Mouse (Mus musculus) lung, adult 2 months (tissue): ENCODE results near the gene Bcl3. TPM values are rescaled to one million over a fixed set of nuclear protein-coding genes. Genes with fewer than 3 reads are reported as not detected.
A peak's percentile ranks its signal among the peaks of the same experiment; 100 is the strongest.

Experiments
- DNase-seq: peaks from one replicate; pipeline ENCODE4 v3.0.0; 2022
- H3K4me1 ChIP-seq: fragments of 200-500 bp; 2 replicates; pipeline ENCODE4 v1.6.1; 2011; ENCODE audit warnings: low read length; ENCODE audit not compliant: control insufficient read depth, insufficient read depth
- H3K4me3 ChIP-seq: fragments of 200-500 bp; replicated peaks from 2 replicates; pipeline ENCODE3; 2011; ENCODE audit warnings: low read depth, mild to moderate bottlenecking, control low read depth, low read length; ENCODE audit errors: extremely low read depth
- CTCF ChIP-seq: fragments of 200-500 bp; IDR thresholded peaks from 2 replicates; pipeline ENCODE4 v1.5.1; 2011; ENCODE audit warnings: mild to moderate bottlenecking, low read length, control low read depth; ENCODE audit not compliant: insufficient read depth
- POLR2A ChIP-seq: fragments of 200-500 bp; IDR thresholded peaks from 2 replicates; pipeline ENCODE4 v1.6.1; 2011; ENCODE audit warnings: low read depth, mild to moderate bottlenecking, control low read depth, low read length, borderline replicate concordance; ENCODE audit errors: extremely low read depth
- WGBS: fragments of 180-500 bp; shearing (Covaris S2); methylation state at CpG from one replicate; pipeline ENCODE4 v1.1.7; 2018; 5-methylcytosine and 5-hydroxymethylcytosine counted together
- polyA plus RNA-seq: library from polyadenylated mRNA; depleted of rRNA; stranded (reverse); fragments of >200 nt; gene quantifications from 2 replicates; pipeline ENCODE4 v1.2.3, GENCODE M21; 2012

Bcl3 gene
- polyA plus RNA-seq, 1 experiment, result 38.7 TPM

DNA sequence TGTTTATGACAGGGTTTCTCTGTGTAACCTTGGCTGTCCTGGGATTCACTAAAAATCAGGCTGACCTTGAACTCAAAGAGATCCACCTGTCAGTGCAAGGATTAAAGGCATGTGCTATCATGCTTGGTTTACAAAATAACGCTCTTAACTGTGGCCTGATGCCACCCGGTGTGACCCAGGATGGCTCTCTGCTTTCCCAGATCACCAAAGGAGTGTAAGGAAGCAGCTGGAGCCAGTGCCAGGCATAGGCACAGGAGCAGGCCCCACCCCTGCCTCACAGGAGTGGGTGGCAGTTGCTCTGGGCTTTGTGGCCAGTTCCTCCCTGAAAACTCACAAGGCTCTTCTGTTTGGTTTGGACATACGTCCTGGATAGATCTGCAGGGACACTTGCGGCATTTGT, 17.8 kb upstream of the Bcl3 start:
- Histone ChIP-seq H3K4me3 (no peak overlapping the region), H3K4me1 (no peaks in the 10 kb centered on the region)
- no peak for DNase-seq
- no peak for TF ChIP-seq POLR2A
- no peak for TF ChIP-seq CTCF
- WGBS, result 67% methylated on average over 4 of the region's 4 CpGs

DNA sequence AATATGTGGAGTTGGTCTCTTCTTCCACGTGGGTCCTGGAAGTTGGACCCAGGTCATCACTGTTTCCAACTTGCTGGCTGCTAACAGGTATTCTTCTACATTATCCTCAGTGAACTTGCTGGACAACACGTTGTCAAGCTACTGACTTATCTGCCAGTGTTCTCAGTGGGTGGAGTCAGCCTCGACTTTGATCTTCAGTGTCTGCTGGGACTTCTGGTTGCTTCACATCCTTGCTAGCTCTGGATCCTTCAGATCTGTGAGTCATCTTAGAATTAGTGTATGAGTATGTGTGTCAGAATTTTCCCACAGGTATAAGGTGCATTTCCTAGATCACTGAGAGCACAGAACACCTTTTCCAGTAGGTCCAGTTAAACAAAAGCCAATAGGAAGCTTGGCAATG, 14.3 kb upstream of the Bcl3 start:
- 39% methylated on average over 3 of the region's 3 CpGs for WGBS
- no peak for DNase-seq
- no peak overlapping the region for H3K4me3 ChIP-seq
- H3K4me1 ChIP-seq, result no peaks in the 10 kb centered on the region
- TF ChIP-seq POLR2A (no peak), CTCF (no peak)

DNA sequence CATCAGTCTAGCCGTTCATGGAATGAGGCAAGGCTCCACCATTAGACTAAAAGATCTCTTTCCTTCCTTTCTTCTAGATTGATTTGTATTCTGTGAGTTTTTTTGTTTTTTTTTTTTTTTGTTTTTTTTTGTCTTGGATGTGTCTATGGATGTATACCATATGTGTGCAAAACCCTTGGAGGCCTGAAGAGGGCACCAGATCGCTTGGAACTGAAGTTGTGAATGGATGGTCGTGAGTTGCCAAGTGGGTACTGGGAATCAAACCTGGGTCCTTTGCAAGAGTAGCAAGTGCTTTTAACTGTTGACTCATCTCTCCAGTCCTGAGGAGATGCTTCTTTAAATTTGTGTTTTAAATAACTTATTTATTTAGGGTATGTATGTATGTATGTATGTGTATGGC, 11.5 kb upstream of the Bcl3 start:
- TF ChIP-seq CTCF, result no peak
- no peak overlapping the region for H3K4me3 ChIP-seq
- no peak for DNase-seq
- peaks cover 8% of the 10 kb centered on the region for H3K4me1 ChIP-seq
- WGBS, result 67% methylated on average over 3 of the region's 3 CpGs

- TF ChIP-seq POLR2A, result no peak
- no peak for DNase-seq
- 35% methylated on average over 9 of the region's 9 CpGs for WGBS
- Histone ChIP-seq H3K4me3 (no peak overlapping the region), H3K4me1 (peaks cover 8% of the 10 kb centered on the region)
Measured at GRCm38 (mm10) chr7:19831837-19832236, 9.3 kb upstream of the Bcl3 start.

GRCm38 (mm10) chr7:19830682-19831156, 8.1 kb upstream of the Bcl3 start:
- no peak overlapping the region for H3K4me3 ChIP-seq
- peaks cover 8% of the 10 kb centered on the region for H3K4me1 ChIP-seq
- 4% methylated on average over 13 of the region's 13 CpGs for WGBS
- DNase-seq, result peak; percentile 88
- TF ChIP-seq POLR2A (no peak; the same call in 1 of the 2 replicates), CTCF (no peak)

DNA sequence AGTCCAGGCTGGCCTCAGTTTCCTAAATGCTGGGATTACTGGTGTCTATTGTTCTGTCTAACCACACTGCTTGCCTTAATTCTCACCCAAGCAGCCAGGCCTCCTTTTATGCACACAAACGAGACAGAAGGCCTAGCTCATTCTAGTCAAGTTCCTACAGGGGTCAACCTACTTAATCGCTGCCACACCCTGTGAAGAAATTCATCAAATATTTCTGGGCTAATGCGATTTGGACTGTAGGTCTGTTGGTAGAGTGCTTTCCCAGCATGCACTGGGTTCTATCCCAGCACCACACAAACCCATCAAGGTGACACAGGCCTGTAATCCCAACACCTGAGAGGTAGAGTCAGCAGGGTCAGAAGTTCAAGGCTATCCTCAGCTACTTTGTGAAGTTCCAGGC, 7.1 kb upstream of the Bcl3 start:
- no peak for TF ChIP-seq CTCF
- no peak for TF ChIP-seq POLR2A
- 75% methylated on average over 3 of the region's 3 CpGs for WGBS
- H3K4me3 ChIP-seq, result no peak overlapping the region
- H3K4me1 ChIP-seq, result peaks cover 10% of the 10 kb centered on the region
- DNase-seq, result no peak

DNA sequence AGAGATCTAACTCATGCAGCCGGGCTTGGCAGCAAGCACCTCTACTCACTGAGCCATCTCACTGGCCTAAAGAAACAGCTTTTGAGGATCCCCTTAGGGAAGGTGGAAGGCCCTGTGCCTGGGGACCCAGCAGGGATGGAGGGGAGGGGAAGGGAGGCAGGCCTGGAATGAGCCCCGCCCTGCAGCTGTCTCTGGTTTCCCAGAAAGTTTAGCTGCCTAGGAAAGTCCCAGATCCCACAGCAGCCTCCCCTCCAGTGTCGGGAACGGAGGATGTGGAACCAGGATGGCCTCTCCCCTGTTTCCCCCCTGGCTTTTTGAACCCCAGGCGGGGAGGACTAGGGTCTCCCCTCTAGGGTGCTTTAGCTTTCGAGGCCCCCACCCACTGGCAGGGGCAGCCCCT, 4.2 kb upstream of the Bcl3 start:
- 41% methylated on average over 6 of the region's 6 CpGs for WGBS
- no peak for DNase-seq

DNA sequence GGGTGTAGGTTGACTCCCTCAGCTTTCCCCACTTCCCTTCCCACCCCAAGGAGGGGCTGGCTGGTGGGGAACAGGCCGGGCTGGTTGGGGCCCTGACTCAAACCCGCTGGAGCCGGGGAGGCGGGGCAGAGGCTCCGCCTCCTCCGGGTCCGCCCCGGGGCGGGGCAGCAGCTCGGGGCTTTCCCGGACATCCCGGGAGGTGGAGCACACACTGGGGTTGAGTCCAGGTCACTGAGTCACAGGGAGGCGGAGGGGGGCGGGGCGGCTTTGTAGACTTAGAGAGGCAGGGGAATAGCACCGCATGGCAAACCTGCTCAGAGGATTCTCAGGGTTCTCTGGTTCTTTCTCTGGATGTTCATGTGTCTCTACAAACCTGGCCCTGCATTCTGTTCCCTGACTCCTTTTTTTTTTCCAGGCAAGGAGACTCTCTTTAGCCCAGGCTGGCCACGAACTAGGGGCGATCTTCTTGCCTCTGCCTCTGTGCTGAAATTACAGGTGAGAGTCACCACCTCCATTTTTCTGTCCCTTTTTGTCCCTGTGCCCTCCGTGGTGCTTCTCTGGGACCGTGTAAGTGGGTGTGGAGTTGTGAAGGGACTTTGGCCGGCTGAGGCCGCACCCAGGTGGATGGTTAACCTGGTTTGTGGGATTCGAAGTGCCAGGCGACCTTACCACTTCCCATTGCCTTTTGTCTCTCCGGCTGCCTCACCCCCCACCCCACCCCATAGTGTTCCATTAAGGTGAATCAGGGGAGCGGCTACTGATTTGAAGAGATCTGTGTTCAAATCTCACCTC, 1.8 kb upstream of the Bcl3 start:
- peaks cover 23% of the 10 kb centered on the region for H3K4me1 ChIP-seq
- peak overlapping the region; percentile 23 for H3K4me3 ChIP-seq
- DNase-seq, result peak; percentile 84
- WGBS, result 21% methylated on average over 26 of the region's 26 CpGs
- TF ChIP-seq POLR2A, result peak; percentile 30; the same call in 1 of the 2 replicates
- TF ChIP-seq CTCF, result no peak

More for the DNA sequence above, 4.2 kb upstream of the Bcl3 start:
- TF ChIP-seq CTCF (no peak), POLR2A (no peak)
- Histone ChIP-seq H3K4me3 (no peak overlapping the region), H3K4me1 (peaks cover 28% of the 10 kb centered on the region)

DNA sequence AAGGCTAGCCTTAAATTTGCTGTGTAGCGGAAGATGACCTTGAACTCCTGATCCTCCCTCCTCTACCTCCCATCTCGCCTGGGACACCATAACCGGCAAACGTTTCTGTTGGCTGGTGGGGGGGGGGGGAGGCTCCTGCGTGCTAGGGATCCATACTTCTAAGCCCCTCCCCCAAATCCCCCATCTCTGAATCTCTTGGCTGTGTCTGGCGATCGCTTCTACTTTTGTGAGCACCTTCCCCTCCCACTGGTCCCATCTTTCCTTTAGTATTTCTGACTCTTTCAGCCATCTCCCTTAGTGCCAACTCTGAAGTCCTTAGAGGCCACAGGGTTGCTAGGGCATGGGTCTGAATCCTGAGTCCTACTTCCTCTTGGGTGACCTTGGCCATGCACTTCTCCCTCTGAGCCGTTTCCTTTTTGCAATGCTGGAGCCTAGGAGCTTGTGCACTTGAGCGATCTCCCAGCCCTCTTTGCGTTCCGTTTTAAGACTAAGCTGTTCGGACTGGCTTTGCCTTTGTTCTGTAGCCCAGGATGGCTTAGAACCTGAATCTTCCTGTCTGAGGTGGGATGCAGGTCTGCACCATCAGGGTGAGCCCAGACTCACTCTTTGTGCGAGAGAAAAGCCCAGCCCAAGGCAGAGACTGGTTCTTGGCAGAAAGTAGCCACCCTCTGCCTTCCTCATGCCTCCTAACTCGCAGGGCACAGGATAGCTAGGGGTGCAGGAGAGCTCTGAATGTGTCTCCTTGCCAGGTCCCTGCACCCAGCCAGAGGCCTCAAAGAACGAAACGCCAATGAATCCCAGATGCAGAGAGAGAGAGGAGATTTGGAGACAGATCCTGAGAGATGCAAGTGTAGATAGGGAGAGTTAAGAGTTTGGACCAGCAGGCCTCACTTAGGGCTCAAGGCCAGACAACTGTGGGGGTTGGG, 949 bp upstream of the Bcl3 start:
- H3K4me1 ChIP-seq, result peaks cover 23% of the 10 kb centered on the region
- H3K4me3 ChIP-seq, result peak overlapping the region; percentile 23
- TF ChIP-seq CTCF (no peak), POLR2A (no peak)
- no peak for DNase-seq
- WGBS, result 26% methylated on average over 16 of the region's 16 CpGs

- H3K4me3 ChIP-seq, result peak overlapping the region; percentile 47
- H3K4me1 ChIP-seq, result peaks cover 25% of the 10 kb centered on the region
- TF ChIP-seq CTCF (no peak), POLR2A (no peak)
- DNase-seq, result peak; percentile 50
- 6% methylated on average over 20 of the region's 20 CpGs for WGBS
Measured at GRCm38 (mm10) chr7:19822193-19822592, 377 bp downstream of the Bcl3 start.
